Mouse (Mus musculus) kidney, adult 10 weeks (tissue): ENCODE data around the gene Akp3. TPM values are rescaled to one million over a fixed set of nuclear protein-coding genes. Genes with fewer than 3 reads are reported as not detected.

Experiments used
- polyA plus RNA-seq: library from polyadenylated mRNA; stranded (reverse); fragments of 350-450 nt; fragmentation: Illumina TruSeq; extraction: RNeasy Lipid Tissue Mini Kit (QIAGEN cat#74804); gene quantifications from one replicate; pipeline ENCODE4 v1.2.3, GENCODE M21; 2014; ENCODE audit warnings: low read depth, low replicate concordance

Gene Akp3
- polyA plus RNA-seq: not detected

DNA sequence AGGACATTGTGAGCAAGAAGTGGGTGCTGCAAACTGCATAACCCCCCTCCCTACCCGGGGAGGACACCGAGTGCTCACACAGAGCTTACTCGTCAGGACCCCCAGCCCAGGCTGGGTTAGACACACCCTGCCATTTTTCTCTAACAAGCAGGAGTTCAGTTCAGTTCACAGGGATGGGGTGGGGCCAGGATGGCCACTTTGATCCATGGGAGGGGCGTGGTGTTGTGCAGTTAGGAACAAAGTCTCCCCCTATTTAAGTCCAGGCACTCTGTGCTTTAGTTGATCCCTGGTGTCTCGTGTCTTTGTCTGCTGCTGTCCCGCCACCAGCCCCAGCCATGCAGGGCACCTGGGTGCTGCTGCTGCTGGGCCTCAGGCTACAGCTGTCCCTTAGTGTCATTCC lies at the start of gene Akp3:
Gene Akp3 (plus strand): TSS at position 301 of the 400 bp plus-strand sequence.

DNA sequence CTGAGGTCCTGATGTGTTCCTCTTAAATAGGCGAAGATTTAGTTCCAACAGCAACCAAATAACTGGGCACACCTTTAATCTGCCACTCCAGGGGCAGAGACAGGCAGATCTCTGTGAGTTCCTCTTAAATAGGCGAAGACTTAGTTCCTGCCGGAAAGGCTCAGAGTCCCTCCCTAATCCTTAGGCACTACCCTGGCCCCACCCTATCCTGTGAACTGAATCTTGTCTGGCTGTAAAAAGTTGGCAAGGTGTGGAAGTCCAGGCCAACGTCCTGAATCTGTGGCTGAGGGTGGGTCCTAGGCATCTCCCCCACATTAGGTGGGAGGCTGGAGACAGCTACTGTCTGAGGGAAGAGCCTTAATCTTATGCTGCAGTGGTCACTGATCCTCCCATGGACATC lies 34.9 kb upstream of the Akp3 start, which contains the start of gene Alppl2:
Gene Alppl2 (minus strand): TSS at position 101 of the 400 bp plus-strand sequence.

GRCm38 (mm10) chr1:87101411-87101810 lies 23.4 kb upstream of the Akp3 start, which contains the start of gene Alpi:
TSS of gene Alpi (minus strand) at chr1:87101606.

GRCm38 (mm10) chr1:87156199-87156587 lies 31.4 kb downstream of the Akp3 start, which contains the start of gene Ecel1:
TSS of gene Ecel1 (minus strand) at chr1:87156521.

Other genes with a start within 250 kb of the Akp3 start
- not detected for gene Alppl2, start 35.0 kb upstream of the Akp3 start, polyA plus RNA-seq
- gene Alpi, start 23.4 kb upstream of the Akp3 start, polyA plus RNA-seq: not detected
- not detected for gene Ecel1, start 31.5 kb downstream of the Akp3 start, polyA plus RNA-seq
- gene Prss56, start 58.3 kb downstream of the Akp3 start, polyA plus RNA-seq: not detected
- gene Chrnd, start 65.6 kb downstream of the Akp3 start, polyA plus RNA-seq: not detected
- not detected for gene Chrng, start 79.7 kb downstream of the Akp3 start, polyA plus RNA-seq
- gene Eif4e2, start 88.9 kb downstream of the Akp3 start, polyA plus RNA-seq: 26.8 TPM
- gene Efhd1, start 139.4 kb downstream of the Akp3 start, polyA plus RNA-seq: 324 TPM
- 114 TPM for gene Gigyf2, start 202.0 kb downstream of the Akp3 start, polyA plus RNA-seq